Mouse (Mus musculus) fibroblast of lung, adult 2 months (primary cell): ENCODE results near the gene Rpp25.

ENCODE experiments used
- DNase-seq: peaks from one replicate; pipeline ENCODE4 v3.0.0-alpha.2; 2011; ENCODE audit warnings: low read depth

The Rpp25 gene

DNA sequence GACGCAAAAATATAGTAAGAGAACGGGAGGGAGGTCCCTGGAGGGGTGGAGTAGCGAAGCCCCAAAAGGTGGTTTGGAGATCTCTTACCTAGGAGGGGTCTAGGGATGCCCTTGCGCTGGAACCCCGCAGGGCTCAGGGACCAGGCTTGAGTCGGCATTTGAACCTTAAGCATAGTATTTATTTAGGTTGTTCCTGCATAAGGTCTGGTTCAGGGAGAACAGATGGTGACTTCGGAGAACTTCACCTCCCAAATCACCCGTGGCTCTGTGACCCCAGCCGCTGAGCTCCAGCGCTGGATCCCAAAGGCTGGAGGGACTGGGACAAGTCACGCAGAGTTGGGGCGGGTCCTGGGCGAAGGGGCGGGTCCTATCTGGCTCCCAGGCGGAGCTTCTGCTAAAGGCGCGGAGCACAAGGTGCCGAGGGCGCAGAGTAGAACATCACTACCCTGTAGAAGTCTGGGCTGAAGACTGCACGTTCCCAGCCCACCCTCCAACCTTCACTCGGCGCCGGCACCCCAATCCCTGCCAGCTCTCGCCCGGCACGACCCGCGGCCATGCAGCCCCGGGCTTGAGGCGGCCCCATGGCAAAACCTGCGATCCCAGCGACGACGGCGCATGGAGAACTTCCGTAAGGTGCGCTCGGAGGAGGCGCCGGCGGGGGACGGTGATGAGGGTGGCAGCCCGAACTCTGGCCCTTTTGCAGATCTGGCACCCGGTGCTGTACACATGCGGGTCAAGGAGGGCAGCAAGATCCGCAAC, at the start of gene Rpp25:
Rpp25 (plus strand) TSS at position 405 of the 759 bp plus-strand sequence.
- no peak for DNase-seq

GRCm38 (mm10) chr9:57459707-57460106, 44.1 kb upstream of the Rpp25 start:
- DNase-seq, result no peak

GRCm38 (mm10) chr9:57462866-57463265, 41.0 kb upstream of the Rpp25 start:
- DNase-seq, result no peak

- no peak for DNase-seq
Measured at GRCm38 (mm10) chr9:57466101-57466500, 37.7 kb upstream of the Rpp25 start.

DNA sequence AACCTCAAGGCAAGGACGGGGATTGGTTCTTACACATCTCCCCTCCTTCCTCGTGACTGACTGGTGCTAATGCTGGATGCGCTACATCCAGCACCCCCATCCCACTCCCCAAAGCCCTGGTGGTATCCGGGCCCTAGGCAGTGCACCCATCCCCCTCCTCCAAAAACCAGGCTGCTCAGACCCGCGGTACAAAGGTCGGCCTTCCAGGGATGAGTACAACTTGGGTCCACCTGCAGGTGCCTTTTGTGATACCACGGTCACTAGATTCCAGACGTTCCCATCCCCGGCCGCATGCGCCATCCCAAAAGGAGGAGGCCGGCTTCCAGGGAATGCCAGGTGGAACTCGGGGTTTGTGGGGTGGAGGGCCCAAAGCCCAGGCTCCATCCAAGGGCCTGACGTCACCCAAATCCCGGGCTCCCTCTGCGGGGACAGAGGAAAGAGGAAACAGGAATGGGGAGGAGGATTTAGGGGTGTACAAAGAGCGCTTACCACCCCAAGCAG, 36.5 kb upstream of the Rpp25 start:
- DNase-seq, result peak; percentile 0

- DNase-seq, result peak; percentile 65
Measured at GRCm38 (mm10) chr9:57467896-57468549, 35.8 kb upstream of the Rpp25 start, which contains the start of gene Scamp5. Gene Scamp5 (minus strand): TSS chr9:57468060.

GRCm38 (mm10) chr9:57468914-57469313, 34.9 kb upstream of the Rpp25 start:
- no peak for DNase-seq

GRCm38 (mm10) chr9:57485774-57486173, 18.1 kb upstream of the Rpp25 start:
- DNase-seq, result peak; percentile 50

GRCm38 (mm10) chr9:57487807-57488206, 16.0 kb upstream of the Rpp25 start:
- DNase-seq, result no peak

DNA sequence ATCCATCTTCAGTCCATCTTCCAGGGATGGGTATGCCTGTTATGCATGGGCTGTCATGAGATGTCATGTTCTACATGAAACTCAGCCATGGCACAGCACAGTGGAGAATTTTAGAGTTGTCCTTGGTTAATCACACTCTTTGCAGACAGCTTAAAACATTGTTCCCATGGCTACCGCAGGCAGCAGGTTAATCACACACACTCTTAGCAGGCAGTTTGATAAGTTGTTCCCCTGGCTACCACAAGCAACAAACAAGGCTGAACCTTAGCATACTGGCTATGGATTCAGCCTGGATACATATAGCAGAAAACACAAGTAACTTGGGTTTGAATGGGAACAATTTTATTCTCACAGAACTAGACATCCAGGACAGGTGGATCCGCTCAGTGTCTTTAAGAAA, 10.3 kb upstream of the Rpp25 start:
- no peak for DNase-seq

- no peak for DNase-seq
Measured at GRCm38 (mm10) chr9:57494970-57495369, 8.9 kb upstream of the Rpp25 start.

DNA sequence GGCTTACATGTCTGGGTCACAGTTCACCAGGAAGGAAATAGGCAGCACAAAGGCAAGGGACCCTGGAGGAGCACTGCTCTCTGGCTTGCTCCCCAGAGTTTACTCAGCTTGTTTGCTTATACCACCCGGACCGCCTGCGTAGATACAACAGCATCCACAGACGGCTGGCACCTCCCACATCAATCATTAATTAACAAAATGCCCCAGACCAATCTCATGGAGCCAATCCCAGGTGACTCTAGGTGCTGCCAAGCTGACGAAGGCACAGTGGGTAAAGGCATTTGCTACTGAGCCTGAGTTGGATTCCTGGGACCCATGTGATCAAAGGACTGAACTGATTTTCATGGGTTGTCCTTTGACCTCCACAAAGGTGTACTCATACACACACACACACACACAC, 6.6 kb upstream of the Rpp25 start:
- no peak for DNase-seq

DNA sequence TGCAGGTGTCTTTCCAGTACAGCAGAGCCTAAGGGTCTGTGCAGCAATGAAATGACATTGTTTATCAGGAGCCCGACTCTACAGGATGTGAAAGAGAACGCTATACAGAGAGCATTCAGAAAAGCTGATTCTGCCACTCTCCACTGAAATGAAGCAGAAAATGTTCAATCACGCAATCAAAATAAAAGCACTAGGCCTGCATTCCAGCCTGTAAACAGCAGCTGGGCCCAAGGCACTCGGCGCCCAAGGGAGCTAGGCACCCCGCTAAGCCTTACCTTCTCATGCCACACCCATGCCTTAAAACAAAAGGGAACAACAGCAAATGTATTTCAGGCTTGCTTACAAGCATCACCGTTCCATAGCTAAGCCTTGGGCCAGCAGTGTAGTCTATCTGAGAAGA, 5.3 kb upstream of the Rpp25 start:
- DNase-seq, result no peak

GRCm38 (mm10) chr9:57501452-57501851, 2.4 kb upstream of the Rpp25 start:
- DNase-seq, result no peak

DNA sequence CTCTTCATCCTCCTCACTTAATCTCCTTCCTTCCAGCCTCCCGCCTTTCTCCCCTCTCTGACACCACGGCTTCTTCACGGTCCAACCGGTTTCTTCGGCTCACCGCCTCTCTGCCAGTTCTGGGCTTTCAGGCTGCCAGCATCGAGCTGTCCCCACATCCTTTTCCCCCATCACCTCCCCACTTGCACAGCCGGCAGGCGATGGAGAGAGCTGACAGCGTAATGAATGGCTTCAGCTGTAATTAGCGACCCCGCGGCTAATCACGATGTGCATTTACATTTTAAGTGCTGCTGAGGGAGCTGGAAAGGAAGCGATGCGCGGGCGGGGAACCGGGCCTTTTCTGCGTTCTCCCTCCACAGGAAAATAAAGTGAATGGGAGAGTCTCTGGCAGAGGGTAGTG, 2.0 kb upstream of the Rpp25 start:
- no peak for DNase-seq

DNA sequence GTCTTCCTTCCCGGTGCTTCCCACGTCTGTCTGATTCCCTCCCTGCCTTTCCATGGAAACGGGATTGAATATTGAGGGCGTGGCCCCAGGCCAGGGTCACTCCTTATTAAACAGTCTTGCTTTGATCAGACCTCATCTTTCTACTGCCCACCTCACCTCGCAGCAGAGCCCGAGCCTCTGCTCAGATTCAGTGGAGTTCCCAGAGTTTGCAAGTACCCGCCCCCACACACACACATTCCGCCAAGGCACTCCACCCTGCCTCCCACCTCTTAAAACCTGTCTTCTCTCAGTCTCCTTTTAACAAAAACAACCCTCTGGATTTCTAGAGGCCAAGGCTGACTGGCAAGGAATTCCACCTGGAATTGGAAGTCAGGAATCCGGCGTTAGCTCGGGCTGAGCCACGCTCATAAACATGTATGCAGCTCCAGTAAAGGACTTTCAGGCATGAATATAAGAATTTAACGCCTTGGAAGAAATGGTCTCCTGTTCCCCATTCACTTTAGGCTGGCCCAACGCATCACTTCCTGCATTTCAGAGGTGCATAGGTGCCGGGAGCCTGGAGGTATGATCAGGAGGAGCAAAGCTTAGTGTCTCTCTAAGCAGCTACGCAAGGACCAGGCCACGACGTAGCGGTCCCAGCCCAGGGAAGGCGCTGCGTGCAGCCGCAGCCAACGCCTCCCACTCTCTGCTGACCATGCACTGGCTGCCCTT, 760 bp upstream of the Rpp25 start:
- no peak for DNase-seq

DNA sequence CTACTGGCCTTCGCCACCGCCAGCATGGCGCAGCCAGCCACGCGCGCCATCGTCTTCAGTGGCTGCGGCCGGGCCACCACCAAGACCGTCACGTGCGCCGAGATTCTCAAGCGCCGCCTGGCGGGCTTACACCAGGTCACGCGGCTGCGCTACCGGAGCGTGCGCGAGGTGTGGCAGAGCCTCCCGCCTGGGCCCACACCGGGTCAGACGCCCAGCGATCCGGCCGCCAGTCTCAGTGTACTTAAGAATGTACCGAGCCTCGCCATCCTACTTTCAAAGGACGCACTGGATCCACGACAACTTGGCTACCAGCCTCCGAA, 515 bp downstream of the Rpp25 start:
- DNase-seq, result no peak

GRCm38 (mm10) chr9:57504891-57505290, 1.1 kb downstream of the Rpp25 start:
- DNase-seq, result no peak

- no peak for DNase-seq
Measured at GRCm38 (mm10) chr9:57505700-57506099, 1.9 kb downstream of the Rpp25 start.

GRCm38 (mm10) chr9:57510577-57510976, 6.8 kb downstream of the Rpp25 start:
- no peak for DNase-seq

GRCm38 (mm10) chr9:57517113-57517512, 13.3 kb downstream of the Rpp25 start:
- no peak for DNase-seq

GRCm38 (mm10) chr9:57520375-57521055, 16.7 kb downstream of the Rpp25 start:
- DNase-seq, result no peak
